Mouse (Mus musculus) adrenal gland, postnatal 0 days (tissue): ENCODE results near the gene Pla2g7. TPM values are rescaled to one million over a fixed set of nuclear protein-coding genes. Genes with fewer than 3 reads are reported as not detected.

Experiments used
- polyA plus RNA-seq: library from polyadenylated mRNA; unstranded; fragments of >200 nt; fragmentation: Nextera tagmentation; extraction: Ambion mirVana; gene quantifications from 2 replicates; pipeline ENCODE4 v1.2.1, GENCODE M21; 2015

The Pla2g7 gene
- polyA plus RNA-seq, result 20.5 and 26.5 TPM in 2 replicates

GRCm38 (mm10) chr17:43567992-43568888, at the start of gene Pla2g7:
TSS of gene Pla2g7 (plus strand) at chr17:43568098.

GRCm38 (mm10) chr17:43543539-43543938, 24.4 kb upstream of the Pla2g7 start, which contains the start of gene Ankrd66:
TSS of gene Ankrd66 (minus strand) at chr17:43543639.

GRCm38 (mm10) chr17:43629496-43630426, 61.9 kb downstream of the Pla2g7 start, which contains the start of gene Tdrd6:
TSS of gene Tdrd6 (minus strand) at chr17:43630299.

Other genes starting within 250 kb of the Pla2g7 start
- 5.8 and 10.3 TPM in 2 replicates for gene Adgrf5, start 207.6 kb upstream of the Pla2g7 start, polyA plus RNA-seq
- gene Mep1a, start 65.3 kb upstream of the Pla2g7 start, polyA plus RNA-seq, result 0.46 and 0.68 TPM in 2 replicates
- 0.17 and 0.44 TPM in 2 replicates for gene Ankrd66, start 24.5 kb upstream of the Pla2g7 start, polyA plus RNA-seq
- 0.02 and 0.36 TPM in 2 replicates for gene Tdrd6, start 62.2 kb downstream of the Pla2g7 start, polyA plus RNA-seq
- gene Slc25a27, start 99.1 kb downstream of the Pla2g7 start, polyA plus RNA-seq, result 19.4 TPM in 2 replicates
- gene Cyp39a1, start 99.3 kb downstream of the Pla2g7 start, polyA plus RNA-seq, result 22.0 and 23.8 TPM in 2 replicates
- gene Rcan2, start 233.3 kb downstream of the Pla2g7 start, polyA plus RNA-seq, result 10.9 and 19.5 TPM in 2 replicates